Mouse (Mus musculus): Measurements from ENCODE around the gene Hps5.
"Not testable (repeated sequence)": the region's sequence is repeated elsewhere in the genome, so short reads cannot be mapped to it uniquely, and the experiment has no call there.

The Hps5 gene

GRCm38 (mm10) chr7:46827803-46828184 is 31.9 kb upstream of the Hps5 start:
- DNase-seq (ENCODE audit: low spot score in 2 of 2): no peak

- no peak for DNase-seq (ENCODE audit: low spot score in 2 of 2)
Observed at GRCm38 (mm10) chr7:46827046-46827802, 31.4 kb upstream of the Hps5 start.

- DNase-seq (ENCODE audit: low spot score in 2 of 2): not testable (repeated sequence)
Observed at GRCm38 (mm10) chr7:46820876-46821632, 25.2 kb upstream of the Hps5 start.

GRCm38 (mm10) chr7:46814012-46814411 is 18.1 kb upstream of the Hps5 start:
- DNase-seq (ENCODE audit: low spot score in 2 of 2): no peak

- DNase-seq (ENCODE audit: low spot score in 2 of 2): no peak
Observed at GRCm38 (mm10) chr7:46810325-46810724, 14.5 kb upstream of the Hps5 start.

GRCm38 (mm10) chr7:46796779-46797178 is 915 bp upstream of the Hps5 start:
- no peak for DNase-seq (ENCODE audit: low spot score in 2 of 2)

- DNase-seq (ENCODE audit: low spot score in 2 of 2): no peak
Observed at GRCm38 (mm10) chr7:46796206-46796679, 379 bp upstream of the Hps5 start.

- DNase-seq (ENCODE audit: low spot score in 2 of 2): no peak
Observed at GRCm38 (mm10) chr7:46793871-46794270, 2.0 kb downstream of the Hps5 start.

- no peak for DNase-seq (ENCODE audit: low spot score in 2 of 2)
Observed at GRCm38 (mm10) chr7:46789177-46789849, 6.6 kb downstream of the Hps5 start.

- DNase-seq (ENCODE audit: low spot score in 2 of 2): peak; percentile 26 to 55
Observed at GRCm38 (mm10) chr7:46770706-46771105, 25.2 kb downstream of the Hps5 start.

GRCm38 (mm10) chr7:46768451-46768850 is 27.4 kb downstream of the Hps5 start:
- DNase-seq (ENCODE audit: low spot score in 2 of 2): no peak

- DNase-seq (ENCODE audit: low spot score in 2 of 2): no peak
Observed at GRCm38 (mm10) chr7:46767371-46767770, 28.5 kb downstream of the Hps5 start.

- no peak for DNase-seq (ENCODE audit: low spot score in 2 of 2)
Observed at GRCm38 (mm10) chr7:46764672-46765071, 31.2 kb downstream of the Hps5 start.

- DNase-seq (ENCODE audit: low spot score in 2 of 2): no peak
Observed at GRCm38 (mm10) chr7:46762601-46763000, 33.3 kb downstream of the Hps5 start.

GRCm38 (mm10) chr7:46761049-46761795 is 34.6 kb downstream of the Hps5 start:
- DNase-seq (ENCODE audit: low spot score in 2 of 2): no peak

GRCm38 (mm10) chr7:46751490-46751889 is 44.4 kb downstream of the Hps5 start, which contains the start of gene Saa2:
TSS of gene Saa2 (plus strand) at chr7:46751790.
- no peak for DNase-seq (ENCODE audit: low spot score in 2 of 2)

GRCm38 (mm10) chr7:46748459-46748858 is 47.4 kb downstream of the Hps5 start:
- DNase-seq (ENCODE audit: low spot score in 2 of 2): no peak

GRCm38 (mm10) chr7:46746381-46746780 is 49.5 kb downstream of the Hps5 start:
- DNase-seq (ENCODE audit: low spot score in 2 of 2): no peak

GRCm38 (mm10) chr7:46745816-46746215 is 50.0 kb downstream of the Hps5 start:
- DNase-seq (ENCODE audit: low spot score in 2 of 2): no peak

- DNase-seq (ENCODE audit: low spot score in 2 of 2): not testable (repeated sequence)
Observed at GRCm38 (mm10) chr7:46742880-46743279, 53.0 kb downstream of the Hps5 start, which contains the start of gene Saa1. TSS of gene Saa1 (minus strand) at chr7:46742980.

- not testable (repeated sequence) for DNase-seq (ENCODE audit: low spot score in 2 of 2)
Observed at GRCm38 (mm10) chr7:46740041-46740440, 55.8 kb downstream of the Hps5 start.
